Mouse (Mus musculus) layer of hippocampus, postnatal 10 days (tissue): ENCODE measurements around the gene Zfp276. TPM values are rescaled to one million over a fixed set of nuclear protein-coding genes. Genes with fewer than 3 reads are reported as not detected.

Experiments used
- DNase-seq, 2 experiments: peaks; one replicate each; pipeline ENCODE4 v3.0.0; 2021; ENCODE audit warnings: low spot score in 2 of 2
- total RNA-seq, 2 experiments: library from RNA; stranded (reverse); gene quantifications; 2 replicates each; pipeline ENCODE4 v1.2.3; 2021

Gene Zfp276
- total RNA-seq, 2 experiments from 2014 or later, result 23.5 to 26.1 TPM

DNA sequence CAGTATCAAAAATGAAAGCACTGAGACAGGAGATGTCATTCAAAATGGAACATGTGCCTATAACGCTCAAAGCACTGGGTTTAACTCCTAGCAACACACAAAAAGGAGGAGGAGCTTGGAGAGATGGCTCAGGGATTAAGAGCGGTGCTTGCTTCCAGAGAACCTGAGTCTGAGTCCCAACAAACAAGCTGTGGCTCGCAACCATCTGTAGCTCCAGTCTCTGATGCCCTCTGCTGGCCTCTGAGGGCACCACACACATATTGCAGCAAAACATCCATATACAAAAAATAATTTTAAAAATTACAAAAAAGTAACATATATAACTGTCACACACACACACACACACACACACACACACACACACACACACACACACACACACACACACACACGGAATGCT lies 36.2 kb downstream of the Zfp276 start:
- DNase-seq, result peak; percentile 52 to 57

- DNase-seq, result no peak
Observed at GRCm38 (mm10) chr8:123290679-123291078, 36.7 kb downstream of the Zfp276 start.

DNA sequence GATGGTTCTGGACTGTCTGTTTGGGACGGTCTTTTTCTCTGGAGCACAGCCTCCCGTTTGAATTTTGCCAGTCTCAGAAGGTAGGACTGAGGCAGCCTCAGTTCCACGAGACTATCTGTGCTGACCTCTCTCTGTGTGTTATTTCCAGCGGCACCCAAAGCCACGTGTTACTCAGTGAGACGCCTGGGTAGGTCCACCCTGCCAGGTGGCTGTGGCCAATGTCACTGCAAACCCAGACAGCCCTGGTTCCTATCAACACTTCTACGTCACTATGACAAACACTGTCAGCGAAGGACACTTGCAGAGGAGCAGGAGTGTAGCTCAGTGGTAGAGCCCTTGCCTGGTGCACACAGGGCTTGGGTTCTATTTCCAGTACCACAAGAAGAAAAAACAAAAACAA lies 37.7 kb downstream of the Zfp276 start:
- DNase-seq, result no peak

- no peak for DNase-seq
Observed at GRCm38 (mm10) chr8:123292281-123292680, 38.3 kb downstream of the Zfp276 start.

DNA sequence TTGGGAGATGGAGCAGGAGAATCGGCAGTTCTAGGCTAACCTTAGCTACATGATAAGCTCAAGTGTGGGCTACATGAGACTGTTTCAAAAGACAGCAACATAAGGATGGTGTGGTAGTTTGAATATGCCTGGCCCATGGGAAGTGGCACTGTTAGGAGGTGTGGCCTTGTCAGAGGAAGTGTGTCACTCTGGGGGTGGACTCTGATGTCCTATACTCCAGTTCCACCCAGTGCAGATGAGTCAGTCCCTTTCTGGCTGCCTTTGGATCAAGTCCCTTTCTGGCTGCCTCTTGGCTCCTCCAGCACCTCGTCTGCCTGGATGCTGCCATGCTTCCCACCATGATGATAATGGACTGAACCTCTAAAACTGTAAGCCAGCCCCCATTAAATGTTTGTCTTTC lies 38.8 kb downstream of the Zfp276 start:
- DNase-seq, result no peak

- no peak for DNase-seq
Observed at GRCm38 (mm10) chr8:123298301-123298700, 44.3 kb downstream of the Zfp276 start.

- no peak for DNase-seq
Observed at GRCm38 (mm10) chr8:123308738-123309137, 54.7 kb downstream of the Zfp276 start.

GRCm38 (mm10) chr8:123317781-123318466 lies 63.9 kb downstream of the Zfp276 start:
- DNase-seq, result no peak

DNA sequence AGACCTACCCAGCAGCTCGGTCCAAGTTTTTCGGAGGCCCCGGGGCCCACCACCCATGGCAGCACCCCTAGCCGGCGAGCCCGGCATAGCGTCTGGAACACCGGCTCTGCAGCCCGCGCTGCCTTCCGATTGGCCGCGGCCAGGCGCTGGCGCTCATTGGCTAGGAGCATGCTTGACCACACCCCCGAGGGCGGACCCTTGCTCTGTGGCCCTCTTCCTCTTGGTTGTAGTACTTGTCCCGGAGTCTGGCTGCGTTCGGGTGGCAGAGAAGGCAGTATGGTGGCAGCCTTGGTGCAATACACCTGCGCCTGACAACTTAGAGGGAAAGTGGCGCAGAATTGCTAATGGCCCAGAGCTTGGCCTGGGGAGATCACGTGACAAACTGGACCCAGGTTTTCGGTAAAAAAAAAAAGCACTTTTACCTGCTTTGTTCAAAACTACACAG lies 64.5 kb downstream of the Zfp276 start, which contains the start of gene Fanca:
Fanca (minus strand) TSS at position 110 of the 445 bp plus-strand sequence.
- DNase-seq, result peak; percentile 87 to 92

Other genes with a start within 250 kb of the Zfp276 start
- gene Ankrd11, start 211.9 kb upstream of the Zfp276 start, total RNA-seq, result 100 to 1,000 TPM; 147 to 160 TPM
- gene Spg7, start 191.3 kb upstream of the Zfp276 start, total RNA-seq, result 10 to 100 TPM; 65.8 to 75.5 TPM
- 100 to 1,000 TPM; 474 to 547 TPM for gene Rpl13, start 151.8 kb upstream of the Zfp276 start, total RNA-seq
- 100 to 1,000 TPM; 232 to 244 TPM for gene Cpne7, start 136.8 kb upstream of the Zfp276 start, total RNA-seq
- gene Sult5a1, start 95.9 kb upstream of the Zfp276 start, total RNA-seq, result 1 to 10 TPM in 1 of 2 experiments, under 1 TPM in 1; 0.80 to 1.1 TPM
- gene Dpep1, start 68.0 kb upstream of the Zfp276 start, total RNA-seq, result under 1 TPM; 0.25 to 0.41 TPM
- gene Chmp1a, start 41.4 kb upstream of the Zfp276 start, total RNA-seq, result 100 to 1,000 TPM; 120 to 143 TPM
- 1 to 10 TPM; 7.7 to 9.8 TPM for gene Spata33, start 41.4 kb upstream of the Zfp276 start, total RNA-seq
- gene Cdk10, start 29.4 kb upstream of the Zfp276 start, total RNA-seq, result 10 to 100 TPM; 70.3 to 80.8 TPM
- 10 to 100 TPM; 83.0 to 91.1 TPM for gene Spata2l, start 18.0 kb upstream of the Zfp276 start, total RNA-seq
- gene Vps9d1, start 153 bp downstream of the Zfp276 start, total RNA-seq, result 10 to 100 TPM; 58.4 to 63.4 TPM
- gene Fanca, start 64.4 kb downstream of the Zfp276 start, total RNA-seq, result 1 to 10 TPM; 2.5 to 4.7 TPM
- gene Spire2, start 78.5 kb downstream of the Zfp276 start, total RNA-seq, result 10 to 100 TPM; 17.6 to 18.4 TPM
- 100 to 1,000 TPM; 439 to 445 TPM for gene Tcf25, start 119.6 kb downstream of the Zfp276 start, total RNA-seq
- under 1 TPM in 1 of 2 experiments, not detected in 1; 0.09 TPM for gene Mc1r, start 152.9 kb downstream of the Zfp276 start, total RNA-seq
- 1,000 to 10,000 TPM; 1,031 to 1,094 TPM for gene Tubb3, start 157.2 kb downstream of the Zfp276 start, total RNA-seq
- 10 to 100 TPM; 67.5 to 69.4 TPM for gene Def8, start 169.3 kb downstream of the Zfp276 start, total RNA-seq
- 10 to 100 TPM; 36.9 to 40.2 TPM for gene Afg3l1, start 223.7 kb downstream of the Zfp276 start, total RNA-seq